Mouse (Mus musculus): ENCODE data around the gene Amigo2. TPM values are rescaled to one million over a fixed set of nuclear protein-coding genes. Genes with fewer than 3 reads are reported as not detected.

Gene Amigo2
- polyA plus RNA-seq (2012; ENCODE audit: insufficient read depth, insufficient read length, low replicate concordance, missing spikeins): not detected in 2 replicates

DNA sequence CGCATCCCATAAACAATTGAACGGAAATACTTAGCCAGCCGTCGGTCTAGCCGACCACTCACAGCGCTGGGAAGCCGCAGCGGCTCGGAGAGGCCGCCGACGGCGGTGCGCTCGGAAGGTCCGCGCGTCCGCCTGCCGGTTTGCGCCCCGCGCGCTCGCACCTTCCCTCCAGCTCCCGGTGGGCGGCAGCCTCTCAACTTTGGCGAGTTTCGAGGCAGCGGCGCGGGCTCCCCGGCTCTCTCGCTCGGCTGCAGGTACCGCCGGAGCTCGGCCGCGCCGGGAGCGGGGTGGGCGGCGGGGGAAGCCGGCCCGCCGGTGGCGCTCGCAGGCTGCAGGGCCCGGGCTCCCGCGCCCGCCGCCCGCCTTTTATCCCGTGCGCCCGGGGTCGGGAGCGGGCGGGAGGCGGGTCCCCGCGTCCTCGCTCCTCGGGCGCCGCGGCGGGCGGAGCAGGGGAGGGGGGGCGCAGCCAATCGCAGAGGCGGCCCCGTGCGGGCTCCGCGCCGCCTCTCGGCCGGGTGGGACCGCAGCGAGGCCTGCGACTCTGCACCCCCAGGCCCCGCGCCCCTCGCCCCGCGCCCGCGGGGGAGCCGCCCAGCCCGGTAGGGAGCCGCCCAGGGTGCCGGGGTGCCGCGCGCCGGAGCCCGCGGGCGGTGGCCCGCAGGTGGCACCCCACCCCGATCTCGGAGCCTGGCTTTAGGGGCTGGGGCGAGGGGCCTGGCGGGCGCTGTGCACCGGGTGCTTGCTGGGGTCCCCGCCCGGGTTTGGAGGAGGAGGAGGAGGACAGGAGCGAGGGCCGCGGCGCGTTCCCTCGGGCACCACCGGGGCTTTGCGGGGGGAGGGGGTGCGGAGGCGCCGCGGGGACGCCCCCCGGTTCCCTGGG, at the start of gene Amigo2, which contains the start of gene Pced1b:
Amigo2 (minus strand) TSS at position 377 of the 880 bp plus-strand sequence.
Pced1b (plus strand) TSS at position 197 of the 880 bp plus-strand sequence.
- H3K4me3 ChIP-seq (ENCODE audit: insufficient read depth, low read depth, low read length): peak within 1 kb of the TSS; percentile 88
- TF ChIP-seq CTCF (IDR thresholded peaks at IDR 0.05; ENCODE audit: insufficient read depth, low read depth, low read length): 0 out of 2 replicates have a peak, but pooled peaks have one; percentile 5
- no peak for TF ChIP-seq POLR2A (IDR thresholded peaks at IDR 0.05; ENCODE audit: insufficient read depth, low read depth, low read length)
- WGBS: 1% methylated on average over 123 of the region's 125 CpGs
- peak within 1 kb of the TSS; percentile 64 for H3K27ac ChIP-seq (ENCODE audit: insufficient read depth, low read depth, low read length)
- H3K4me1 ChIP-seq (ENCODE audit: control insufficient read depth, insufficient read depth, low read length): peaks cover 2% of the 10 kb centered on the region; the same call in 1 of the 2 replicates

DNA sequence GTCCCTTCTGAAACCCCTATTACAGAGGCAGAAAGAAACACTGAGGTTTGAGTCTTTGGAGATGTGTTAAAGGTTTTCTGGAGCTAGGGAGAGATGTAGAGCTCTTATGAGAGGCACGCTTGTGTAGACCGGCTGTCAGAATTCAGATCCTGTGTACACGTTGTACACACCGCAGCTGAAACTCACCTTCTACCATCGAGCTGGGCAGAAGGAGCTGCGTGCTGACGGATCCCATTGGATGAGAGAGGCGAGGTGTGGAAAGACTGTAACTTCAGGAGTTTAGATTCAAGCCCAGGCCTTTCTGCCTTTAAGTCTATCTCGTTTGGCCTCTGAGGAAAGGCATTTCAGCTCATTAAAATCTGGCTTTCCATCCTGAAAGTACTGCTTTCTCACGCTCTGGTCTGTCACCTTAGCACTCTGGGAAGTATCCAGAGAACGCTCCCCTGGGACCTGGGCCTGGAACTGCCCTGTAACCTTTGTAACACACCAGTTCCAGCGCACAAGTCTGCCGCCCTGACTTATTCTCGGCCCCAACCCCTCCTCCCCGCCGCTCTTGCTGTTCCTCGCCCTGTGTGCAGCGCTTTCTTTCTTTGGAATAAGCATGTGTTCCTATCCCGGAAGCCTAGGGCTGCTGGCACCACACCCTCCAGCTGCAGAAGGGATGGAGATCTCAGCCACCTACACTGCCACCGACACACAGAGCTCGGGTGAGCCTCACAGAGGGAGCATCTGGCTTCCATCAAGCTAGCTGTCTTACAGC, 44.4 kb upstream of the Amigo2 start:
- peaks cover 22% of the 10 kb centered on the region for H3K4me1 ChIP-seq (ENCODE audit: control insufficient read depth, insufficient read depth, low read length)
- no peak overlapping the region for H3K4me3 ChIP-seq (ENCODE audit: insufficient read depth, low read depth, low read length)
- no peak for TF ChIP-seq CTCF (IDR thresholded peaks at IDR 0.05; ENCODE audit: insufficient read depth, low read depth, low read length)
- TF ChIP-seq POLR2A (IDR thresholded peaks at IDR 0.05; ENCODE audit: insufficient read depth, low read depth, low read length): no peak
- WGBS: 62% methylated on average over 21 of the region's 21 CpGs
- H3K27ac ChIP-seq (ENCODE audit: insufficient read depth, low read depth, low read length): peak overlapping the region; percentile 17

DNA sequence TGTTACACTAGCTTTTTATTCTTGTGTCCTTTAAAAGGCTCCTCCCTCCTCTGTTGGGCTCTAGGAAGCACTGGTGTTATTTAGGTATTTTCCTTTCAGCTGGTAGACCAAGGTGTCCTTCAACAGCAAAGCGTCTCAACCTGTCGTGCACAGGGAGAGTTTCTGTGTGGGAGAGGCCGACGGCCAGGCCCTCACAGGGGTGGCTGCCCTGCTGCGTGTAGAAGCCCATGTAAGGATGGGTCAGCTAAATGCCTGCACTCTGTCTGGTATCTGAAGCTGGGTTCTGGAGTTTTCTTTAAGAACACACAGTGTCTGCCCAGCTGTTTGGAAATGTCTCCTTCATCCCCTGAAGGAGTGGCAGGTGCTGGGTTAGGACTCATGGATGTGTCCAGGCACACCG, 43.3 kb upstream of the Amigo2 start:
- TF ChIP-seq CTCF (IDR thresholded peaks at IDR 0.05; ENCODE audit: insufficient read depth, low read depth, low read length) (no peak), POLR2A (IDR thresholded peaks at IDR 0.05; ENCODE audit: insufficient read depth, low read depth, low read length) (no peak)
- H3K4me3 ChIP-seq (ENCODE audit: insufficient read depth, low read depth, low read length): no peak overlapping the region
- 95% methylated on average over 6 of the region's 6 CpGs for WGBS
- no peak overlapping the region for H3K27ac ChIP-seq (ENCODE audit: insufficient read depth, low read depth, low read length)
- H3K4me1 ChIP-seq (ENCODE audit: control insufficient read depth, insufficient read depth, low read length): peaks cover 22% of the 10 kb centered on the region

DNA sequence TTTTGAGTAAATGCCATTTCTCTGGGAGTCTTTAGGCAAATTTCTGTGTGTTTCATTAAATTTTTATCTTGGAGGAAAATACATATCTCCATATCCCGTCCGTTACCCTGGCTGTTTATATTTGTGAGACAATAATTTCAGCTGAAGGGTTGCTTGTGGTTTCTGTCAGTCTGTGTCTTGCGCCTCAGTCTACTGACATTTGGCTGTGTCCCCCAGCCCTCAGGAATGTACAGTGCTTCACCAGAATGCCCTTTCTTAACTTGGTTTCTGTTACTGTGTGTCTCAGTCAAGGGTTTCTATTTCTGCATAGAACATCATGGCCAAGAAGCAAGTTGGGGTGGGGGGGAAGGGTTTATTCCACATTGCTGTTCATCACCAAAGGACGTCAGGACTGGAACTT, 42.1 kb upstream of the Amigo2 start:
- Histone ChIP-seq H3K4me3 (ENCODE audit: insufficient read depth, low read depth, low read length) (no peak overlapping the region), H3K27ac (ENCODE audit: insufficient read depth, low read depth, low read length) (no peak overlapping the region), H3K4me1 (ENCODE audit: control insufficient read depth, insufficient read depth, low read length) (peaks cover 22% of the 10 kb centered on the region)
- TF ChIP-seq CTCF (IDR thresholded peaks at IDR 0.05; ENCODE audit: insufficient read depth, low read depth, low read length) (no peak), POLR2A (IDR thresholded peaks at IDR 0.05; ENCODE audit: insufficient read depth, low read depth, low read length) (no peak)
- 77% methylated on average over 4 of the region's 4 CpGs for WGBS

DNA sequence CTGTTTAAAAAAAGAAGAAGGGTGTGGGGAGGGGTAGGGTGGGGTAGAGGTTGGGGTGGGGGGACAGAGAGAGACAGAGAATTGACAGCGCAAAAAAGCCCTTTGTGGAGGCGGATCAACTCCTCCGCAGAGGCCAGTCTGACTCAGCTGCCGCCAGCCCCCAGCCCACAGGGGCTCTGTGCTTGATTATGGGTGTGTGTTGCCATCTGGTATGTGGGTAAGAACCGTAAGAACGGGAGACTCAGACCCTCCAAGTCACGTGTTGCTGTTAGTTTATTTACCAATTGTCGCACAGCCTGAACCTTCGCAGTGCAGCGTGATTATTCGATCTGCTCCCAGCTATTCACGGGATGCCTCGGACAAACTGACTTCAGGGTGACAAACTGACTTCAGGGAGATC, 41.6 kb upstream of the Amigo2 start:
- Histone ChIP-seq H3K27ac (ENCODE audit: insufficient read depth, low read depth, low read length) (no peak overlapping the region), H3K4me1 (ENCODE audit: control insufficient read depth, insufficient read depth, low read length) (peaks cover 22% of the 10 kb centered on the region), H3K4me3 (ENCODE audit: insufficient read depth, low read depth, low read length) (no peak overlapping the region)
- no peak for TF ChIP-seq CTCF (IDR thresholded peaks at IDR 0.05; ENCODE audit: insufficient read depth, low read depth, low read length)
- no peak for TF ChIP-seq POLR2A (IDR thresholded peaks at IDR 0.05; ENCODE audit: insufficient read depth, low read depth, low read length)
- 37% methylated on average over 13 of the region's 13 CpGs for WGBS

DNA sequence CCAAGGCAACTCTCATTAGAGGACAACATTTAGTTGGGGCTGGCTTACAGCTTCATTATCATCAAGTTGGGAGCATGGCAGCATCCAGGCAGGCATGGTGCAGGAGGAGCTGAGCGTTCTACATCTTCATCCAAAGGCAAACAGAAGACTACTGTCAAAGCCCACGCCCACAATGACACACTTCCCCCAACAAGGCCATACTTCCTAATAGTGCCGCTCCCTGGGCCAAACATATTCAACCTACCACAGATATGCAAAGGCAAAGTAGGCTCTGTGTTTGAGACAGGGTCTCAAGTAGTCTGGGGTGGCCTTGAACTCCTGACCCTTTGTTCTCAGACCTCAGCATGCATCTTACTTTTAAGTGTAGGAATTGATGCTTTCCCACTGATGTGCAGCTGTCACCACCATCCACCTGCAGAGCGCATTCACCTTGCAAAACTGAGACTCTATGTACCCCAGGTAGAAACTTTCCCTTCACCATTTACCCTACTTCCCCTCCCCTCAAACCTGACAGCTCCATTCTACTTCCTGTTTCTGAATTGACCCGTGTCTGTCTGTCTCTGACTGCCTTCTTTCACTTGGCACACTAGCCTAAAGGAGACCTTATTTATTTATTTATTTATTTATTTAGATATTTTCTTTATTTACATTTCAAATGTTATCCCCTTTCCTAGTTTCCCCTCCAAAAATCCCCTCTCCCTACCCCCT, 40.5 kb upstream of the Amigo2 start:
- Histone ChIP-seq H3K27ac (ENCODE audit: insufficient read depth, low read depth, low read length) (no peak overlapping the region), H3K4me3 (ENCODE audit: insufficient read depth, low read depth, low read length) (no peak overlapping the region), H3K4me1 (ENCODE audit: control insufficient read depth, insufficient read depth, low read length) (peaks cover 22% of the 10 kb centered on the region)
- no peak for TF ChIP-seq CTCF (IDR thresholded peaks at IDR 0.05; ENCODE audit: insufficient read depth, low read depth, low read length)
- no peak for TF ChIP-seq POLR2A (IDR thresholded peaks at IDR 0.05; ENCODE audit: insufficient read depth, low read depth, low read length)
- whole genome bisulfite sequencing: 93% methylated on average over 5 of the region's 5 CpGs

DNA sequence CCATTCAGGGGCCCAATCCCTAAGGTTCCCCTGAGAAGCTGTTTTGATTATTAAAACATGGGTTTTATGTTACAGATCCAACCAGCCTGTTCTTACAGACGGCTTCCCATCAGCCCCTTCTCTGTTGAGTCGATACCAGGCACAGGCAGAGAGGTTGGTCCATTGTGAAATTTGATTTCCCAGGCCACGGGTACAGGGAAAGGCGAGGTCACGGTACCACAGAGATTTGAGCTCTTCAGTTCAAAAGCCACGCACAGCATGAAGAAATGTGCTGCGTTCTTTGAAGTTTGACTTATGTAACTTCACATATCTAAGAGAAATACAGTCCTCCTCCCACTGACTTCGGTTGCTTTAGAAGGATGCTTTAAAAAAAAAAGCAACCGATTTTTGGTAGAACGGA, 39.6 kb upstream of the Amigo2 start:
- WGBS: 86% methylated on average over 10 of the region's 10 CpGs
- TF ChIP-seq POLR2A (IDR thresholded peaks at IDR 0.05; ENCODE audit: insufficient read depth, low read depth, low read length): no peak
- TF ChIP-seq CTCF (IDR thresholded peaks at IDR 0.05; ENCODE audit: insufficient read depth, low read depth, low read length): no peak
- Histone ChIP-seq H3K4me3 (ENCODE audit: insufficient read depth, low read depth, low read length) (no peak overlapping the region), H3K27ac (ENCODE audit: insufficient read depth, low read depth, low read length) (no peak overlapping the region), H3K4me1 (ENCODE audit: control insufficient read depth, insufficient read depth, low read length) (peaks cover 24% of the 10 kb centered on the region)

DNA sequence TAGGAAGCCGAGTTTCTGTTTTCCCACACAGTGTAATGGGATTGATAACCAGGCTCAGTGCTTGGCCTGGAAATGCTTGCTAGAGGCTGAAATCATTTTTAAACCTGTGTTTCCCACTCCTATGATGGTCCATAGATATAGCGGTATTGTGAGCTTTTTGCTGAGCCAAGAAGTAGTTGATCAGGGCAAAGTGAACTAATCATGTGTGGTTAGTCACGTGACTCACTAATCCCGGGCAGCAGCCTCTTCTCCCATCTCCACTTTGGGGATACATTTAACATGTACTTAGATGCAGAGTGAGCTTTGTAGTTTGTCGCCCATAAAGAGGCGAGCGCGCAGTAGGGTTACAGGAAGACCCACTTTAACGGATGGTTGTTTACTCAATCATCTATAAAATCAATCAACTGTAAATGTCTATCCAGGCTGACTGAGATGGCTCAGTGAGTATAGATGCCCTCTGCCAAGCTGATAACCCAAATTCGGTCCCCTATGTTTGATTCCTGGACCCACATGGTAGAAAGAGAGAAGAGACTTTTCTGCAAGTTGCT, 38.7 kb upstream of the Amigo2 start:
- H3K4me3 ChIP-seq (ENCODE audit: insufficient read depth, low read depth, low read length): no peak overlapping the region
- WGBS: 94% methylated on average over 10 of the region's 10 CpGs
- TF ChIP-seq POLR2A (IDR thresholded peaks at IDR 0.05; ENCODE audit: insufficient read depth, low read depth, low read length) (no peak), CTCF (IDR thresholded peaks at IDR 0.05; ENCODE audit: insufficient read depth, low read depth, low read length) (no peak)
- H3K27ac ChIP-seq (ENCODE audit: insufficient read depth, low read depth, low read length): no peak overlapping the region
- peaks cover 20% of the 10 kb centered on the region for H3K4me1 ChIP-seq (ENCODE audit: control insufficient read depth, insufficient read depth, low read length)
